Mouse (Mus musculus): ENCODE measurements at regions not wholly inside any gene's neighbourhood (a gene's known extent, or its start where the extent isn't known, plus 50 kb on each side); places are given as distances from the start of the nearest gene placed in this dataset.

GRCm38 (mm10) chr4:39926021-39926591 is 216.8 kb upstream of the Aco1 start:
- no peak for TF ChIP-seq CTCF (conservative IDR thresholded peaks at IDR 0.05; ENCODE audit: low read length)
- no peak for TF ChIP-seq POU5F1 (IDR thresholded peaks at IDR 0.05; ENCODE audit: borderline replicate concordance, low read length)

Measured in E14TG2a.4 (cell line).